Mouse (Mus musculus) C2C12 (cell line): ENCODE data around the gene Map3k20.

Experiments
- CEBPB ChIP-seq: IDR thresholded peaks from one replicate; pipeline ENCODE4 v1.6.1; 2011; ENCODE audit warnings: low read depth, mild to moderate bottlenecking, control low read depth, moderate library complexity
- CTCF ChIP-seq: IDR thresholded peaks from one replicate; pipeline ENCODE4 v1.5.1; 2011; ENCODE audit not compliant: control insufficient read depth, insufficient read depth, insufficient read length
- FOSL1 ChIP-seq: IDR thresholded peaks from one replicate; pipeline ENCODE4 v1.8.0; 2011; ENCODE audit warnings: mild to moderate bottlenecking, low read length; ENCODE audit not compliant: poor library complexity, insufficient read depth, severe bottlenecking
- MAX ChIP-seq: IDR thresholded peaks from one replicate; pipeline ENCODE4 v1.6.1; 2011; ENCODE audit warnings: mild to moderate bottlenecking, control low read depth
- MYOD1 ChIP-seq: IDR thresholded peaks from one replicate; pipeline ENCODE4 v1.6.1; 2011; ENCODE audit warnings: low read depth; ENCODE audit not compliant: control insufficient read depth, insufficient read length
- MYOG ChIP-seq: IDR thresholded peaks from one replicate; pipeline ENCODE4 v1.6.1; 2011; ENCODE audit not compliant: control insufficient read depth, insufficient read length; ENCODE audit errors: extremely low read depth
- USF1 ChIP-seq: IDR thresholded peaks from one replicate; pipeline ENCODE4 v1.6.1; 2011; ENCODE audit warnings: low read depth, mild to moderate bottlenecking, control low read depth, moderate library complexity

- TF ChIP-seq CTCF = no peak
- no peak for TF ChIP-seq MYOG
- TF ChIP-seq MAX = no peak
- TF ChIP-seq USF1 = no peak
- no peak for TF ChIP-seq MYOD1
- TF ChIP-seq CEBPB = no peak
- no peak for TF ChIP-seq FOSL1
Measured at GRCm38 (mm10) chr2:72246376-72246775, 39.1 kb upstream of the Map3k20 start.
